Mouse (Mus musculus): Measurements from ENCODE around the gene Igf2bp3.

Igf2bp3 gene

DNA sequence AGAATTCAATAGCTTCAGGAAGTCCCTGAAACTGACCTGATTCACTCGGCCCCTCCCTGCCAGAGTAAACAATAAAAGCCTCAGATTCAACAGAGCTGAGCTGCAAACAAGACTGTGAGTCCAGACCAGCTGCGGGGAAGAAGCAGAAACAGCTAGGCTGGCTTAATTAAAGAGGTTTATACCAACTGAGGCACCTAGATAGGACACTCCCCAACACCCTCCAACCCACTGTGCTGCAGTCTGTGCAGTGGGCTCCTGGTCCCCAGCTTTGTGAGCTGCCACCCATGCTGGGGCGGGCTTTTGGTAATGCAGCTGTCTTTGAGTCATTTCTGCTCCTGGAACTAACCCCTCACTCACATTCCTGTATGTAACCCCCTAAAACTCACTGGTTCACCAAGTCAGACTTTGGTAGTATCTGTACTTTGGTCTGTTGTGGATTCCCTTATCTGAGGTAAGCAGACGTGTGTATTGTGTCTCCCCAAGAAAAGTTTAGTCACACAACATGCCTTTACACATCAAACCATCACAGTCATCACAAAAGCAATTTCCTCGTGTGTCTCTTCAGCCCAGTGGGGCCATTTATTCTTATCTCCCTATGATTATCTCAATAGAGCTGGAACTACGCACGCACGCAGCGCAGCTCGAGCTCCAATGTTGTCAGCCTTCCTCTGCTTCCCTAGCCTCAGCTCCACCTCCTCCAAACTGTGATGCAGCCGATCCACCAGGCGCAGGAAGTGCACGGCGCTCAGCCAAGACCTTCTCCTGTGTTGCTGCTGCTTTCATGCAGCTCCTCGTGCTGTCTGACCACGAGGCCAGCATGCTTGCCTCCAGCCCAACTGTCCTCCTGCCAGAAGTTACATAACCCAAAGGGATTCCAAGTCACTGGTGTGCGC lies 76.4 kb downstream of the Igf2bp3 start:
- in situ Hi-C loops (cut with MboI), result no loop called here

DNA sequence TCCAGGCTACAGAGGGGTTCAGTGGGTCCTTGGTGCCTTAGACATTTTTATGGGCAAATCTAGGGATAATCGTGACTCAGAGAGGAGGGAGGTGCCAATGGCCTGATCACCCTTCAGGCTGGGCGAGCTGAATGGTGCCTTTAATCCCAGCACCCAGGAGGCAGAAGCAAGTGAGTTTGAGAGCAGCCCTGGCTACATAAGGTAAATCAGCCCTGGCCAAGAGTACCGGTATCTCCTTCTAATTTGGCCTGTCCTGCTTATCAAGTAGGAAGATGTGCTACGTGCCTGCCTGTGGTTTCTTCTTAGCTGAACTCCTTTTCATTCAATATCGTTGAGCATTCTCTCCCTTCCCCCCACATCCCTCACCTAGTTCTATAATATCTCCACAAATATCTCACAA lies 78.0 kb downstream of the Igf2bp3 start:
- in situ Hi-C loops (cut with MboI), result no loop called here

GRCm38 (mm10) chr6:49132352-49133090 lies 82.2 kb downstream of the Igf2bp3 start:
- in situ Hi-C loops (cut with MboI), result no loop called here

DNA sequence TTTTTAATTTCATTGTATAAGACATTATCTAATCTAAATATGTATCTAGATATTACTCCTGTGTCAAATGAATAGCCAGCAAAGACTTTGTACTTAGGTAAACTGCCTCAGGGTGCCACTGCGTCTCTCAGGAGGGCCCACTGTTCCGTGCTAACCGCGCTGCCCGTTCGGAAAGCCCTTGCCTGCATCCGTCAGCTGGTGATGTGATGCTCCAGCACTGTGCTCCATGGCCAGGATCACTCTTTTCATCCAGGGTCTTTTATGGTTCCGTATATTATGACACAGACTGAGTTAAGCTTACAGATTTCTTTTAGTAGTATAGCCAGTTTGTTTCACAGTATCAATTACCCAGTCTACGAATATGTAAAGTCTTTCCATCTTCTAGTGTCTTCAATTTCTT lies 82.9 kb downstream of the Igf2bp3 start:
- in situ Hi-C loops (cut with MboI), result no loop called here

DNA sequence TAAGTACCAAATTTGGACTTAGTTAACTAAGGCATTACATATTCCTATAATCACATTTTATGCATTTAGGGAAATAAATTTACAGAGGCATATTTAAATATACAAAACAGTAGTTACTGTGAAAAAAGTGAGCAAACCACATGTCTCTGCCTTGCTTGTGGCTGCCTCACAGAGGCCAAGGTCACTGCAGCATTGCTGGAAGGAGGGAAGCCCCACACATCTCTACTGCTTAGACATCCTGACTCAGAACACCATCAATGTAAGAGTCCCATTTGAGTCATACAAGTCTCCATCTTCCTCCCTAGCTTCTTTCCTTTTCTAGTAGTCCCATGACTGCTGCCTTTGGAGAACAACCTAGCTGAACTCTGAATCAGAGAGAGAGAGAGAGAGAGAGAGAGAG lies 84.4 kb downstream of the Igf2bp3 start:
- in situ Hi-C loops (cut with MboI), result no loop called here

DNA sequence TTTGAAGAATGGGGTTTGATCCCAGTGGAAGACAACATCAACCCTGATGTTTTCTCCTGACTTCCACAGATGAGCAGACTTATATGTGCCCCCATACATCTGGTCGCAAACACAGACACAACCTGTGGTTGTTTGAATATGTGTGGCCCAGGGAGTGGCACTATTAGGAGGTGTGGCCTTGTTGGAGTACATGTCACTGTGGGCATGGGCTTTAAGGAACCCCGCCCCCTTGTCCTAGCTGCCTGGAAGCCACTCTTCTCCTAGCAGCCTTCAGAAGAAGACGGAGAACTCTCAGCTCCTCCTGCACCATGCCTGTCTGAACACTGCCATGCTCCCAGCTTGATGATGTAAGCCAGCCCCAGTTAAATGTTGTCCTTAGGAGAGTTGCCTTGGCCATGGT lies 94.4 kb downstream of the Igf2bp3 start:
- in situ Hi-C loops (cut with MboI), result no loop called here

DNA sequence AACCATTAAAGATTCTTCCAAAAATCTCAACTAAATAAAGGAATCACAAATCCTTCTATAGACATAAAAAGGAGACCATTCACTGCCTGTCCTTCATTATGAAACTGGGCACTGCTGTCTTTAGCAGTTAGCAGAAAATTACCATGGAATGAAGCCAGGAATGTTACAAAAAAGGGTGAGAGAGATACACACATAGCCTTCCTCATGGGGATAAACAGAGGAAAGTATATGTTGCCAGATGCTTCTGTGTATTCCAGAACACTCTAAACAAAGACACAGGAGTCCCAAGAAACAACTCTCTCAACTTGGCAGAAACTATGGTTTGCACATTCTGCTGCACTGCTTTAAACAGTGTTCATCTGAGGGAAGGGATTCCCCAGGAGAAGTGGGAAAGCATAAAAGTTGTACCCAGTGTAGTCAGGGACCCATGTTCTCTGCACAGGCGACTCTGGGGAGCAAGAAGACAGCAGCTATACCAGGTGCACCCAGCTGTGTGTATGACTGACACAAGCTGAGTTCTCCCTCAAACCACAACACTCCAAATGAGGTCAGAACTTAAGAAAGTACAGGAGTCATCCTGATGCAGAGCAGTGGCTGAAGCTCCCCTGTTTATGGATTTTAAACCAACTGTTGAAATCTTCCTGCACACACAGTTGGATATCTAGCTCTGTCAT lies 95.2 kb downstream of the Igf2bp3 start:
- in situ Hi-C loops (cut with MboI), result no loop called here

- in situ Hi-C loops (cut with MboI), result no loop called here
Observed at GRCm38 (mm10) chr6:49118446-49118845, 96.3 kb downstream of the Igf2bp3 start.

GRCm38 (mm10) chr6:49116241-49116640 lies 98.5 kb downstream of the Igf2bp3 start:
- in situ Hi-C loops (cut with MboI), result no loop called here

- in situ Hi-C loops (cut with MboI), result no loop called here
Observed at GRCm38 (mm10) chr6:49115550-49115949, 99.2 kb downstream of the Igf2bp3 start.

DNA sequence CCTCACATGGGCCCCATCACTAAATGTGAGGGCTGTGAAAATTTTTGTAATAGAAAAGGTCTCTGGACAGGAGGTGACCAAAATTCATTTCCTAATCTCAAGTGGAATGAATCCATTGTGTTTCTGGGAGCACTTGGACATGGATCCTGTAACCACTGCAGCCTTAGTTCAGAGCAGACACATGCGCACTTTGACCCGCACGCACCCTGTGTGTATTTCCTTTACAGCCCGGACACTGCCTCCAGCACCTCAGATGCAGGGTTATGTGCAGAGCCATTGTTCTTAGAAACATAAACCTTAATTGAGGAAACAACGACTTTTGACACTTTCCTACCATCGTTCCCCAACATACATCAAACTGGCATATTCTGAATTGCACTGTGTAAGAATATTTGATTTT lies 100.3 kb downstream of the Igf2bp3 start:
- in situ Hi-C loops (cut with MboI), result no loop called here

DNA sequence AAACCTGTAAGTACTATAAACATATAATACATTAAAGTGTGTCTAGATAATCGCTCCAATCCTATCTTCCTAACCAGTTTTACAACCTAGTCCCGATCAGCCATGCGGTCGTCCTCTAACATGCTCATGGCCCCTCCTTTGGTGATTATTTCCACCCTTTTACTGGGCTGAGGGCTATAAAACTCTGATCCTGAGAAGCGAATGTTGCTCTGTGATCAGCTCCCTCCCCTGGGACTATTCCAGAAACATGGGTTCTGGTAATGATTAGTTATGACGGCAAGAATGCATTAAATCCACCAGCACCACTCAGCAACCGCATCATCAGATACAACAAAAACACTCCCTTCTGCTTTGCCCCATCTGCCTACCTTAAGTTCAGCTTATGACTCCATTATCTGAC lies 100.9 kb downstream of the Igf2bp3 start:
- in situ Hi-C loops (cut with MboI), result no loop called here

- in situ Hi-C loops (cut with MboI), result no loop called here
Observed at GRCm38 (mm10) chr6:49109196-49109595, 105.6 kb downstream of the Igf2bp3 start.

DNA sequence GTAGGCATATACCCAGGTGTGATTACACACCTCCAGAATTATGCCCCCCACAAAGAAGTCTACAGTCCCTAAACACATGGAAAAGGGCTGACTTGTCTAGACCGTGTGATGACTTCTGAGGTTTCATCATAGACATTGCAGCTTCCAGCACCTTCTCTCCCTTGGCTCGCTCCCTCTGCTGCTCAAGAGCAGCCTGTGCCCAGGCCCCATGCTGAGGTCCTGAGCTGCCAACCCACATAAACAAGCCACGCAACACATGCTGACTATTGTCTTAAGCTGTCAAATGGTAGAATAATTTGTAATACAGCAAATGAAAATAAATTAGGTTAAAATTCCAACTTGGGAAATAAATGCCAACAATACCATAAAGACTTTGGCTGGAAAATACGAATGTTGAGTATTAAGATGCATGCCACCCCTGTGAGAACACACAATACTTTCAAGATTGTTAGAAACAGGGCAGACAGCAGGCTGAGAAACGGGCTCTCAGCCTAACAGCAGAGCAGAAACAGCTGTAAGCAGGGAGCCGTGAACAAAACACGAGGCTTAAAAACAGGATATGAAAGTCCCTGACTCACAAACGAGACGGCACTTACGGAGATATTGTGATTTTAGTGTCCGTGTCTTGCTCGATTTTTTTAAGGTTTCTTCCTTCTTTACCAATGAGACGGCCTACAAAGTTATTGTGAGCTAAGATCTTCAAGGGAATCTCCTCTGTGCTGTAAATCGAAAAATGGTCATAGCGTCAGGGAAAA lies 107.8 kb downstream of the Igf2bp3 start:
- in situ Hi-C loops (cut with MboI), result no loop called here

DNA sequence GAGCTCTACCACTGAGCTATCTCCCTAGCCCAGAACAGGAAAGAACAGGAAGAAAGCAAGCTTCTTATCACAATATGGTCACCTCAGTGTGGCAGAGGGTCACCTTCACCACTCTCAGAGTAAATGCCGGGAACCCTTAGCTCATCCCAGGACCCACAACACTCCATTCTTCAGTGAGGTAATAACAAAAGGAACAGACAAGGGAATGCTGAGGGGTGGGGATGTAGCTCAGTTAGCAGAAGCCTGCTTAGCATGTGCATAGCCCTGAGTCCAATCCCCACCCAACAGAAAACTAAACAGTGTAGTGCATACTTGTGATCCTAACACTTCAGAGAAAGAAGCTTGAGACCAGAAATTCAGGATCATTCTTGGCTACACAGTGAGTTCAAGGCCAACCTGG lies 115.7 kb downstream of the Igf2bp3 start:
- in situ Hi-C loops (cut with MboI), result no loop called here

DNA sequence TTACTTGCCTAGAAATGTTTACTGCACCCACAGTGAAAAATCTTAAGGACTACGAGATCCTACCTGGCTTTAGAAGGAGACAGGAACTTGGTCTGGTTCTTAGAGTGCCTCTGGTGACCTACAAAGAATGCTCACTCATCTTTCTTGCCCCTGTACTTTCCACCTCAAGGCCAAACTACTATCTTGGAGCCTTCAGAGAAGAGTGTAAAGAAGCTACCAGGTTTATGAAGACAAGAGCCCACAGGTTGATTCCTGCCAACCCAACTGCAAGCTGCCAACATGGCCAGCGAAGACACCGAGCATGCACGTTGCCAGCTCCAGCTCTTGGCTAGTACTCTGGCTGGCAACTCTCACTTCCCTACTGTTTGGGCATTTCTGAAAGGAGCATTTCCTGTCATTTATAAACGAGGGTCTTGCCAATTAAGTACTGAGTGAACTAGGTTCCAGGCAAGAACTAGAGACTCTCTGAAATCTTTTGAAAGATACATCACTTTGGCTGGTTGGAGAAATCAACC lies 117.1 kb downstream of the Igf2bp3 start:
- in situ Hi-C loops (cut with MboI), result no loop called here

GRCm38 (mm10) chr6:49096933-49097461 lies 117.8 kb downstream of the Igf2bp3 start:
- in situ Hi-C loops (cut with MboI), result no loop called here

DNA sequence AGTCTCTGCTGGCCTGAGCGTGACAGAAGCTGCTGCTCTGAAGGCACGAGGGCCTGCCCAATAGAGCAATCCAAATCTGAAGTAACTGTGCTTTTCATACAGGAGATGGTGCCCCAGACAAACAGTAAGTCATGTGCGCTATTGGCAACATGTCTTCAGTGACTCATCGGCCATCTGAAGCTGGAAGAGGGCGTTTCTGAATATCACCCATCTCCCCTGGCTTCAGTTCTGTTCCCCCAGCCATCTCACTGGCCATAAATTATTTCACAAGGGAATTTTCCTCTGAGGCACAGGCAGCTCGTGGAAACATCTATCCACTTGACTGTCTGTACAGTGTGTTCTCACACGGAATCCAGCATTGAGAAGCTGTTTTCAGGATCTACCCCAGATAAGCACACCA lies 118.3 kb downstream of the Igf2bp3 start:
- in situ Hi-C loops (cut with MboI), result no loop called here

DNA sequence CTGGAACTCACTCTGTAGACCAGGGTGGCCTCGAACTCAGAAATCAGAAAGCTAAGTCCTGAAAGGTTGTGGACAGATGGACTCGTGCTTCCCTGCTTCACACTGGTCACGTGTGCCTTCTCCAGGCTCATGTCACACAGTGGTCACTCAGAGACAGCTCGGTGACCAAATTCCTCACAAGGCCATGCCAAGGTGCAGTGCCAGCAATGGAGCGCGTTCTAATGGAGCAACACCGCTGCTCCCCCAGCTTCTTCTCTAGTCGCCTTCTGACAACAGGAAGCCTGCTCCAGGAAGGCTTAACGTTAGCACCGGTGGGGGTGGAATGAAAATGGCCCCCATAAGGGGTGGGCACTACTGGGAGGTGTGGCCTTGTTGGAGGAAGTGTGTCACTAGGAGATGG lies 119.8 kb downstream of the Igf2bp3 start:
- in situ Hi-C loops (cut with MboI), result no loop called here

DNA sequence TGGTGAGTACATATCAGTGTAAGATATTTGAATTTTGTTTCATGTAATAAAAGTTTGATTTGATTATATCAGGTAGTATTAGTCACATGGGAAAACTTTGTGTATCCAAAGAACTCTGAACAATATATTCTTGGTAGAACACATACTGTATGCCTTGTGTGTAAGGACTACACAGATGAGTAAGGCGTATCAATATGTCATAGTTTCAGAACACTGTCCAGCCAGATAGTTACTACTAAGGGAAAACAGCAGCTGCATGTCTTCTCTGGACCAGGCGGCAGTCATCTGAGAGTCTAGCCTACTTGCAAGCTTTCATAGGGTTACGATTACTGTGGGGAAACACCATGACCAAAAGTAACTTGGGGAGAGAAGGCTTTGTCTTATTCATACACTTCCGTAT lies 131.7 kb downstream of the Igf2bp3 start:
- in situ Hi-C loops (cut with MboI), result no loop called here

- in situ Hi-C loops (cut with MboI), result no loop called here
Observed at GRCm38 (mm10) chr6:49079313-49079712, 135.4 kb downstream of the Igf2bp3 start.
